Mouse (Mus musculus): ENCODE measurements around the gene Rab6b.

DNA sequence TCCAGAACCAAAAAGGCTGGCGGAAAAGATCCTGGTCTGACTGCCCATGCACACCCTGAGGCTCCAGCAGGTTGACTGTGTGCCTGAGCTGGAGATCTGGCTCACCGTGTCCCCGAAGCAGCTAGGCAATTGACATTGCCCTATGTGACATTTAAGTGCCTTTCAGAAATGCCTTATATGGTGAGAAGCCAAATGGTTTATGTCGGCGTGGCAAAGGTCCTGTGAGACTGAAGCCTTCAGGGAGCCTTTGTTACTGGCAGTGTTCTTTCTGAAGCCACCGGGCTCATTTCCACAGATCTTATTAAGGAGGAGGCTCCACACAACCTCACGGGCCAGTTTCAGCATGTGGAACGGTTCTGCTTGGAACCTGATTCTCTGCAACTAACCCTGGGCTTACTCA lies 24.3 kb upstream of the Rab6b start:
- TF ChIP-seq CTCF (IDR thresholded peaks at IDR 0.05; ENCODE audit: control insufficient read depth, insufficient read depth, insufficient replicate concordance, low read depth, low read length), result no peak
- no peak for TF ChIP-seq POLR2A (IDR thresholded peaks at IDR 0.05; ENCODE audit: control insufficient read depth, low read depth, low read length)
